Mouse (Mus musculus): ENCODE results near the gene Rbbp5.

DNA sequence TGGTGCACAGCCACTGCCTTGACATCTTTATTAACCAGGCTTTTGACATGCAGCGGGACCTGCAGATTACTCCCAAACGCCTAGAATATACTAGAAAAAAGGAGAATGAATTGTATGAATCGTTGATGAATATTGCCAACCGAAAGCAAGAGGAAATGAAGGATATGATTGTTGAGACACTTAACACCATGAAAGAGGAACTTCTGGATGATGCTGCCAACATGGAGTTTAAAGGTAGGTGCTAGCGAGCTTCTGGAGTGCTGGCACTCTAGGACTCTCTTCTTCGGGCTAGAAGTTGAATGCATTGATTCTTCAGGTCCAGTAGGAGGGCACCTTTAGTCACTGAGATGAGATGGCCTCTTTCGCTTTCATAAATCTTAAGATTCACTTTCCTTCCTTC lies 27.4 kb upstream of the Rbbp5 start:
- no peak for TF ChIP-seq HCFC1 (IDR thresholded peaks at IDR 0.05; ENCODE audit: low read depth, low read length)
- TF ChIP-seq ZC3H11A (IDR thresholded peaks at IDR 0.05; ENCODE audit: low read depth, low read length): no peak
- TF ChIP-seq POLR2AphosphoS2 (IDR thresholded peaks at IDR 0.05; ENCODE audit: low read length): no peak
- no peak for TF ChIP-seq POLR2AphosphoS5 (IDR thresholded peaks at IDR 0.05; ENCODE audit: borderline replicate concordance, low read depth, low read length)
- TF ChIP-seq POLR2A (IDR thresholded peaks at IDR 0.05; ENCODE audit: control insufficient read depth in 1 of 2, insufficient read depth in 1 of 2, low read depth in 1 of 2, low read length in 2 of 2, poor library complexity in 1 of 2): no peak

Data from MEL (cell line).